Mouse (Mus musculus) embryonic facial prominence, embryonic 14.5 days (tissue): ENCODE results near the gene Stx8. TPM values are rescaled to one million over a fixed set of nuclear protein-coding genes. Genes with fewer than 3 reads are reported as not detected.

Experiments used
- ATAC-seq: fragments of 200-750 bp; cut with Nextera tagmentation; 2 replicates; pipeline ENCODE4 v1.8.0; 2017; ENCODE audit warnings: low read depth, moderate number of reproducible peaks, moderate TSS enrichment
- DNase-seq: peaks from one replicate; pipeline ENCODE4 v3.0.0-alpha.2; 2015; ENCODE audit warnings: low spot score
- H3K27ac ChIP-seq: fragments of 300-500 bp; sonication (generic); replicated peaks from 2 replicates; pipeline ENCODE4 v1.5.1; 2014; ENCODE audit warnings: low read depth, mild to moderate bottlenecking, low read length, moderate library complexity
- H3K27me3 ChIP-seq: fragments of 300-500 bp; sonication (generic); replicated peaks from 2 replicates; pipeline ENCODE4 v1.6.1; 2014; ENCODE audit warnings: low read length; ENCODE audit not compliant: control insufficient read depth, insufficient read depth
- H3K36me3 ChIP-seq: fragments of 300-500 bp; sonication (generic); 2 replicates; pipeline ENCODE4 v1.6.1; 2014; ENCODE audit warnings: low read length, mixed read lengths; ENCODE audit not compliant: control insufficient read depth, insufficient read depth
- H3K4me1 ChIP-seq: fragments of 300-500 bp; sonication (generic); 2 replicates; pipeline ENCODE4 v1.6.1; 2014; ENCODE audit warnings: antibody characterized with exemption, low read length; ENCODE audit not compliant: control insufficient read depth, insufficient read depth
- H3K4me2 ChIP-seq: fragments of 300-500 bp; sonication (generic); 2 replicates; pipeline ENCODE4 v1.6.1; 2014; ENCODE audit warnings: low read depth, mild to moderate bottlenecking, low read length, moderate library complexity, mixed read lengths
- H3K4me3 ChIP-seq: fragments of 300-500 bp; sonication (generic); 2 replicates; pipeline ENCODE4 v1.5.1; 2014; ENCODE audit warnings: low read depth, mild to moderate bottlenecking, low read length
- H3K9ac ChIP-seq: fragments of 300-500 bp; sonication (generic); 2 replicates; pipeline ENCODE4 v1.6.1; 2014; ENCODE audit warnings: low read depth, mild to moderate bottlenecking, low read length, moderate library complexity, mixed read lengths
- H3K9me3 ChIP-seq: fragments of 300-500 bp; sonication (generic); 2 replicates; pipeline ENCODE4 v1.6.1; 2016; ENCODE audit warnings: low read length; ENCODE audit not compliant: control insufficient read depth
- WGBS: fragments of 180-500 bp; shearing (Covaris S2); extraction: QIAGEN DNeasy Blood & Tissue Kit; methylation state at CpG from one replicate; pipeline ENCODE4 v1.1.7; 2014; 5-methylcytosine and 5-hydroxymethylcytosine counted together
- polyA plus RNA-seq: library from polyadenylated mRNA; unstranded; fragments of >200 nt; fragmentation: Nextera tagmentation; extraction: Ambion mirVana; gene quantifications from 2 replicates; pipeline ENCODE4 v1.2.1, GENCODE M21; 2014

Gene Stx8
- polyA plus RNA-seq, 1 experiment from 2014 or later = 58.9 TPM

DNA sequence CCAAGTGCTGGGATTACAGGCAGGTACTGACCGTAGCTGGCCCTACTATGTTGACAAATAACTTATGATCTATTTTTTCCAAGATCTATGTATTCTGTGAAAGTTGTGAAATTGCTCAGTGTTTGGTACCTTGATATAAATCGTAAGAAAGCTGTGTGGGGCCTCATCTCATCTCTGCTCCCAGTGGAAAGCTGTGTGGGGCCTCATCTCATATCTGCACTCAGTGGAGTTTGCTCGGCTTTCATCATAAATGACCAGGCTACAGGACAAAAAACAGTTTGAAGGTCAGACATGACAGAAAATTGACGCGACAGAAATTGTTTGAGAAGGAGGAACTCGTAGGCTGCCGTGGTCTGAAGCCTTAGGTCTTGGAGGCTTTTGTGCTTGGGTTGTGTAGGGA lies 56.0 kb downstream of the Stx8 start:
- no peaks in the 10 kb centered on the region for H3K9me3 ChIP-seq
- H3K36me3 ChIP-seq = no peaks in the 10 kb centered on the region
- DNase-seq (no peak), ATAC-seq (no peak)
- 90% methylated on average over 7 of the region's 7 CpGs for WGBS
- H3K9ac ChIP-seq = no peak overlapping the region
- H3K4me3 ChIP-seq = no peak overlapping the region
- peaks cover 15% of the 10 kb centered on the region; the same call in 1 of the 2 replicates for H3K4me1 ChIP-seq
- H3K4me2 ChIP-seq = no peak overlapping the region
- no peaks in the 10 kb centered on the region for H3K27me3 ChIP-seq
- no peak overlapping the region for H3K27ac ChIP-seq

- no peaks in the 10 kb centered on the region for H3K9me3 ChIP-seq
- no peak overlapping the region for H3K4me2 ChIP-seq
- no peak overlapping the region for H3K4me3 ChIP-seq
- 63% methylated on average over 5 of the region's 5 CpGs for WGBS
- H3K4me1 ChIP-seq = peaks cover 15% of the 10 kb centered on the region; the same call in 1 of the 2 replicates
- H3K27ac ChIP-seq = no peak overlapping the region
- H3K9ac ChIP-seq = no peak overlapping the region
- peak; percentile 43 for DNase-seq
- H3K27me3 ChIP-seq = no peaks in the 10 kb centered on the region
- H3K36me3 ChIP-seq = no peaks in the 10 kb centered on the region
- no peak for ATAC-seq
Observed at GRCm38 (mm10) chr11:68022895-68023294, 56.9 kb downstream of the Stx8 start.

DNA sequence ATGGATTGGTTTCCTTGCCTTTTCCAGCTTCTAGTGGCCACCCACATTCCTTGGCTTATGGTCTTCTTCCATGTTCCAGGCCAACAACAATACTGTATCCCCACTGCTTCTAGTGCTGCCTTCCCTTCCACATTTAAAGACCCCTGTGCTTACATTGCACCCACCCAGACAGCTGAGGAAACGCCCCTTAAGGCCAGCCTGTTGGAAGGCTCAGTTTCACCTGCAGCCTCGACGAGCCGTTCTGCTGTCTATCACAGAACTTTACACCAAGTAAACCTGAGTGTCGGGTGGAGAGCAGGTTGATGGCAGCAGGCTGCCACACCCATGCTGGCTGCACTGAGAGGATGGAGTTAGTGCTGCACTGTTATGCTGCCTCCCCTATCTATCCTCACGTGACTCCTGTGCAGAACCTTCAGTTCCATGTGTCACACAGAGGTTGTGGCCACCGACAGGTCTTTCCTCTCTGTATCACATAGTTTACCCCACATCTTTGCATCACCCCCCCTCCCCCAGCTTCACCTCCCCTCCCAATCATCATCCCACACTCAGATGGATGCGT lies 57.9 kb downstream of the Stx8 start:
- Histone ChIP-seq H3K27me3 (no peaks in the 10 kb centered on the region), H3K4me1 (peaks cover 15% of the 10 kb centered on the region; the same call in 1 of the 2 replicates), H3K9ac (no peak overlapping the region), H3K36me3 (no peaks in the 10 kb centered on the region), H3K4me3 (no peak overlapping the region), H3K9me3 (no peaks in the 10 kb centered on the region), H3K27ac (no peak overlapping the region), H3K4me2 (no peak overlapping the region)
- ATAC-seq (0 out of 2 replicates have a peak, but pooled peaks have one; percentile 18), DNase-seq (no peak)
- WGBS = 59% methylated on average over 8 of the region's 8 CpGs

DNA sequence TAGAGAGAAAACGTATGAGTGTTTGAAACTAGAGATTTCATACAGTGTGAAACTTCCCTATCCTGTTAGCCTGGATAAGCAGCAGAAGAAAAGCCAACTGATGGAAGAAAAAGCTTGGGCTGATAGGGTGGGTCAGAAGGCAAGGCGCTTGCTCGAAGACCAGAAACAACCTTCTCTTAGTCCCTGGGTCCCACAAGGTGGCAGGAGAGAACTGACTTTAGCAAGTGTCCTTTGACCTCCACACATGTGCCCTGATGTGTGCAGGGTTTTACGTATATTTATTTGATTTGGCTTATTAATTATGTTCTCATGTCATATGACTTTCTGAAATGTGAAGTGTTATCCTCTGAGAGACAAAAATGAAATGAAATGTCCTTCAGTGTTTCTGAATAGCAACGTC lies 60.6 kb downstream of the Stx8 start:
- Histone ChIP-seq H3K9me3 (no peaks in the 10 kb centered on the region), H3K27me3 (no peaks in the 10 kb centered on the region), H3K9ac (no peak overlapping the region), H3K27ac (no peak overlapping the region), H3K4me2 (no peak overlapping the region), H3K4me3 (no peak overlapping the region), H3K4me1 (peaks cover 15% of the 10 kb centered on the region; the same call in 1 of the 2 replicates), H3K36me3 (no peaks in the 10 kb centered on the region)
- no peak for DNase-seq
- ATAC-seq = no peak
- WGBS = 80% methylated on average over 5 of the region's 5 CpGs

- 60% methylated on average over 4 of the region's 4 CpGs for WGBS
- no peaks in the 10 kb centered on the region for H3K9me3 ChIP-seq
- DNase-seq = no peak
Observed at GRCm38 (mm10) chr11:68029079-68029478, 63.1 kb downstream of the Stx8 start.

DNA sequence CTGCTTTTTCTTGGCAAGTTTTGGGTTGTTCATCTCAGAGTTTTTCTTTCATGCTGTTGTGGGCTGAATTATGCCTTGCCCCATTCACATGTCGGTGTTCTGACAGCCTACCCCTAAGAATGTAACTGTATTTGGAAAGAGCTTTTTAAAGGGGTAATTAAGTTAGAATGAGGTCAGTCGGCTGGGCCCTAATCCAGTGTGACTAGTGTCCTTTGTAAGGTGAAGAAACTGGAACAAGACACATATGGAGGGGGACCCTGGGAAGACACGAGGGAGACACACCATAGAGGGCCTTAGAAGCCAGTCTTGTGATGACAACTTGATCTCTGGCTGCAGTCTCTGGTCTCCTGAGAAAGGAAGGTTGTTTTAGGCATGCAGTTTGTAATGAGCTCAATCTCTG lies 63.9 kb downstream of the Stx8 start:
- H3K4me1 ChIP-seq = no peaks in the 10 kb centered on the region
- H3K27me3 ChIP-seq = no peaks in the 10 kb centered on the region
- H3K9me3 ChIP-seq = no peaks in the 10 kb centered on the region
- H3K4me2 ChIP-seq = no peak overlapping the region
- WGBS = 28% methylated on average over 3 of the region's 3 CpGs
- no peak; the same call in 1 of the 2 replicates for ATAC-seq
- no peaks in the 10 kb centered on the region for H3K36me3 ChIP-seq
- no peak for DNase-seq
- H3K27ac ChIP-seq = no peak overlapping the region
- no peak overlapping the region for H3K9ac ChIP-seq
- no peak overlapping the region for H3K4me3 ChIP-seq

More at GRCm38 (mm10) chr11:68029079-68029478, 63.1 kb downstream of the Stx8 start:
- Histone ChIP-seq H3K27ac (no peak overlapping the region), H3K4me1 (peaks cover 1% of the 10 kb centered on the region; the same call in 1 of the 2 replicates), H3K36me3 (no peaks in the 10 kb centered on the region), H3K9ac (no peak overlapping the region), H3K27me3 (no peaks in the 10 kb centered on the region), H3K4me2 (no peak overlapping the region), H3K4me3 (no peak overlapping the region)
- ATAC-seq = no peak

DNA sequence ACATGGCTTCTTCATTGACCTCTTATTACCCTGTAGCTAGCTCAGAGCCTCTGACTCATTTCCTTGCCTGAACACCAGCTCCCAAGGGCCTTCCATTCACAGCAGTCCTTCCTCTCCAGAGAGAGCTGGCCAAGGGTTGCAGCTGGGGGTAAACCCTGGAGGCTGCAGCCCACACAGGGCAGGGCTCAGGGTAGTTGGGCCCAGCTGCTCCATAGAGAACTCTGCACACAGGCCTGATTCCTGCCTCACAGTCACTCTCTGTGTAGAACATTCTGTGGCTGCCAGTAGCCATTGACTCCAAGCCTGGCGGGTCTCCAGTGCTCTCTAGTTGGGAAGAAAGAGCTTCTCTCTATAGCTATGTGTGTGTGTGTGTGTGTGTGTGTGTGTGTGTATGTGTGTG lies 64.8 kb downstream of the Stx8 start:
- WGBS = 75% methylated on average over 1 of the region's 1 CpGs
- no peaks in the 10 kb centered on the region for H3K36me3 ChIP-seq
- no peak overlapping the region for H3K27ac ChIP-seq
- no peak overlapping the region for H3K4me2 ChIP-seq
- no peak overlapping the region for H3K4me3 ChIP-seq
- H3K9ac ChIP-seq = no peak overlapping the region
- no peaks in the 10 kb centered on the region for H3K27me3 ChIP-seq
- DNase-seq = no peak
- no peaks in the 10 kb centered on the region for H3K9me3 ChIP-seq
- H3K4me1 ChIP-seq = 0 out of 2 replicates have a peak, but pooled peaks cover 2% of the 10 kb centered on the region
- ATAC-seq = no peak

DNA sequence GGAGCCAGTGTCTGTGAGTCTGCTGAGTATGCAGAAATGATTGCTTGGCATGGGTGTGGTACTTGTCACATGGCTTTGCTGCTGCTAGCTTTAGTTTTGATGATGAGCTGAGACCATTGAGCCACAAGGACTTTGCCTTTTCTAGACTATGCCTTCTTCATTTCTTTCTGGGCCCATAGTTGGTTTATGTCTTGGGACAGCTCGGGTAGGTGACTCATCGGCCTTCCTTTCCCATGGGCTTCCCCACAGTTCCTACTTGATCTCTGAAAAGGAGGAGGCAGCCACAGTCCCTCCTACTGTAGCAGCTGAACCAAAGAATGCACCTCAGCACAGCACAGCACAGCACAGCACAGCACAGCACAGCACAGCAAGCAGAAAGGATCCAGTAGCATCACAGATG lies 66.5 kb downstream of the Stx8 start:
- ATAC-seq = no peak
- Histone ChIP-seq H3K4me2 (no peak overlapping the region), H3K4me3 (no peak overlapping the region), H3K36me3 (no peaks in the 10 kb centered on the region), H3K4me1 (peaks cover 11% of the 10 kb centered on the region; the same call in 1 of the 2 replicates), H3K9ac (no peak overlapping the region), H3K9me3 (no peaks in the 10 kb centered on the region), H3K27ac (no peak overlapping the region), H3K27me3 (no peaks in the 10 kb centered on the region)
- WGBS = 76% methylated on average over 2 of the region's 2 CpGs
- no peak for DNase-seq

DNA sequence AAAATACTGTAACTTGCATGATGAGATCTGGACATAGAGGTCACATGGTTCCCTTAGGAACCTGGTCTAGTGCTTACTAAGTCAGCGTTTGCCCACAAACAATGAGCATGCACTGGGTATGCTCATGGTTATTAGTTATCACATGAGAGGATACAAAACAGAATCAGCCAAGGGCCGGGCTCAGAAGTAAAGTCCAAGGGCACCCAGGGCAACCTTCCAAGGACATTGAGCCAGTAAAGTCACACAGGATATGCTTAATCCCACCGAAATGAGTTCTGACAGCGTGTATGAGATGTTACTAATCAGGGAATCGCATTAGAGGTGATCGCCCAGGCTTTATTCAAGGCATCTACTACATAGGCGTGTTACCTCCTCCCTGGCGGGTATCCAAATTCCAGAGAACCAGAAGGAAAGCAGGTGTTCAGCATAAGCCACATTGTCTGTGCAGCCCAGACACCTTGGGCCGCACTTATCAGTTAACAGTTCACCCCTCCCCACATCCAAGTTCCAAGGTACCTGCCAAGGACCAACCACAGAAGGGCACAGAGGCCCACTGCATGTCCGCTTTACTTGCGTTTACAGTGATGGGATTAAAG lies 67.4 kb downstream of the Stx8 start:
- no peaks in the 10 kb centered on the region; the same call in 1 of the 2 replicates for H3K27me3 ChIP-seq
- no peak overlapping the region for H3K4me3 ChIP-seq
- peak; percentile 57 for DNase-seq
- no peak overlapping the region for H3K9ac ChIP-seq
- peaks cover 11% of the 10 kb centered on the region; the same call in 1 of the 2 replicates for H3K4me1 ChIP-seq
- WGBS = 80% methylated on average over 11 of the region's 11 CpGs
- no peak overlapping the region for H3K4me2 ChIP-seq
- H3K9me3 ChIP-seq = no peaks in the 10 kb centered on the region
- ATAC-seq = peak; percentile 65; the same call in 1 of the 2 replicates
- no peaks in the 10 kb centered on the region for H3K36me3 ChIP-seq
- H3K27ac ChIP-seq = no peak overlapping the region
